Mouse (Mus musculus) stomach, embryonic 15.5 days (tissue): ENCODE data around the gene Dpf3. TPM values are rescaled to one million over a fixed set of nuclear protein-coding genes. Genes with fewer than 3 reads are reported as not detected.

Source experiments
- ATAC-seq: fragments of 200-750 bp; cut with Nextera tagmentation; 2 replicates; pipeline ENCODE4 v1.8.0; 2017; ENCODE audit warnings: low read depth, moderate number of reproducible peaks, moderate TSS enrichment; ENCODE audit not compliant: insufficient read depth, low FRiP score
- H3K27ac ChIP-seq: fragments of 300-500 bp; sonication (generic); 2 replicates; pipeline ENCODE4 v1.5.1; 2015; ENCODE audit warnings: mild to moderate bottlenecking, inconsistent platforms
- H3K27me3 ChIP-seq: fragments of 300-500 bp; sonication (generic); replicated peaks from 2 replicates; pipeline ENCODE4 v1.6.1; 2015; ENCODE audit warnings: inconsistent platforms
- H3K36me3 ChIP-seq: fragments of 300-500 bp; sonication (generic); 2 replicates; pipeline ENCODE4 v1.6.1; 2015; ENCODE audit warnings: inconsistent platforms
- H3K4me1 ChIP-seq: fragments of 300-500 bp; sonication (generic); 2 replicates; pipeline ENCODE4 v1.6.1; 2015; ENCODE audit warnings: inconsistent platforms
- H3K4me2 ChIP-seq: fragments of 300-500 bp; sonication (generic); 2 replicates; pipeline ENCODE4 v1.6.1; 2015; ENCODE audit warnings: mild to moderate bottlenecking, inconsistent platforms
- H3K4me3 ChIP-seq: fragments of 300-500 bp; sonication (generic); replicated peaks from 2 replicates; pipeline ENCODE4 v1.5.1; 2015; ENCODE audit warnings: inconsistent platforms
- H3K9ac ChIP-seq: fragments of 300-500 bp; sonication (generic); 2 replicates; pipeline ENCODE4 v1.6.1; 2015; ENCODE audit warnings: inconsistent platforms
- H3K9me3 ChIP-seq: fragments of 300-500 bp; sonication (generic); 2 replicates; pipeline ENCODE4 v1.6.1; 2016; ENCODE audit warnings: inconsistent platforms
- WGBS: fragments of 180-500 bp; shearing (Covaris S2); methylation state at CpG from one replicate; pipeline ENCODE4 v1.1.7; 2015; 5-methylcytosine and 5-hydroxymethylcytosine counted together
- polyA plus RNA-seq: library from polyadenylated mRNA; unstranded; fragments of >200 nt; fragmentation: Nextera tagmentation; extraction: Ambion mirVana; gene quantifications from 2 replicates; pipeline ENCODE4 v1.2.1, GENCODE M21; 2015

Dpf3 gene
- polyA plus RNA-seq, 1 experiment from 2014 or later: 4.6 TPM

GRCm38 (mm10) chr12:83349736-83350135, 137.8 kb downstream of the Dpf3 start:
- no peak overlapping the region for H3K4me2 ChIP-seq
- H3K4me3 ChIP-seq: no peak overlapping the region
- no peak overlapping the region for H3K27ac ChIP-seq
- no peak for ATAC-seq
- H3K9ac ChIP-seq: no peak overlapping the region
- no peaks in the 10 kb centered on the region for H3K9me3 ChIP-seq
- no peaks in the 10 kb centered on the region for H3K27me3 ChIP-seq
- WGBS: 87% methylated on average over 5 of the region's 5 CpGs
- no peaks in the 10 kb centered on the region for H3K4me1 ChIP-seq
- H3K36me3 ChIP-seq: no peaks in the 10 kb centered on the region

- ATAC-seq: no peak
- no peak overlapping the region for H3K4me3 ChIP-seq
Observed at GRCm38 (mm10) chr12:83348246-83348645, 139.3 kb downstream of the Dpf3 start.

GRCm38 (mm10) chr12:83342875-83343185, 144.7 kb downstream of the Dpf3 start:
- Histone ChIP-seq H3K36me3 (no peaks in the 10 kb centered on the region), H3K9me3 (no peaks in the 10 kb centered on the region), H3K4me2 (no peak overlapping the region), H3K4me3 (no peak overlapping the region), H3K4me1 (no peaks in the 10 kb centered on the region), H3K27ac (no peak overlapping the region), H3K27me3 (no peaks in the 10 kb centered on the region), H3K9ac (no peak overlapping the region)
- 45% methylated on average over 4 of the region's 4 CpGs for WGBS
- no peak for ATAC-seq

More at GRCm38 (mm10) chr12:83348246-83348645, 139.3 kb downstream of the Dpf3 start:
- no peak overlapping the region for H3K9ac ChIP-seq
- H3K36me3 ChIP-seq: no peaks in the 10 kb centered on the region
- H3K27me3 ChIP-seq: no peaks in the 10 kb centered on the region
- H3K9me3 ChIP-seq: no peaks in the 10 kb centered on the region
- no peaks in the 10 kb centered on the region for H3K4me1 ChIP-seq
- H3K27ac ChIP-seq: no peak overlapping the region
- H3K4me2 ChIP-seq: no peak overlapping the region
- WGBS: 62% methylated on average over 3 of the region's 3 CpGs

- whole genome bisulfite sequencing: 43% methylated on average over 15 of the region's 15 CpGs
- H3K4me2 ChIP-seq: no peak overlapping the region
- no peak overlapping the region for H3K9ac ChIP-seq
- no peaks in the 10 kb centered on the region for H3K4me1 ChIP-seq
- H3K27me3 ChIP-seq: no peaks in the 10 kb centered on the region
- no peak overlapping the region for H3K27ac ChIP-seq
- no peak for ATAC-seq
- H3K36me3 ChIP-seq: no peaks in the 10 kb centered on the region
- H3K9me3 ChIP-seq: no peaks in the 10 kb centered on the region
- H3K4me3 ChIP-seq: no peak overlapping the region
Observed at GRCm38 (mm10) chr12:83342035-83342874, 145.3 kb downstream of the Dpf3 start.

GRCm38 (mm10) chr12:83340960-83341359, 146.6 kb downstream of the Dpf3 start:
- Histone ChIP-seq H3K27ac (no peak overlapping the region), H3K27me3 (no peaks in the 10 kb centered on the region), H3K4me3 (no peak overlapping the region), H3K4me1 (no peaks in the 10 kb centered on the region), H3K9ac (no peak overlapping the region), H3K36me3 (no peaks in the 10 kb centered on the region), H3K4me2 (no peak overlapping the region), H3K9me3 (no peaks in the 10 kb centered on the region)
- WGBS: 90% methylated on average over 4 of the region's 4 CpGs
- ATAC-seq: no peak

GRCm38 (mm10) chr12:83338345-83338744, 149.2 kb downstream of the Dpf3 start:
- H3K4me3 ChIP-seq: no peak overlapping the region
- ATAC-seq: no peak
- H3K36me3 ChIP-seq: no peaks in the 10 kb centered on the region
- 68% methylated on average over 1 of the region's 1 CpGs for WGBS
- no peak overlapping the region for H3K4me2 ChIP-seq
- H3K27ac ChIP-seq: no peak overlapping the region
- H3K4me1 ChIP-seq: no peaks in the 10 kb centered on the region
- H3K27me3 ChIP-seq: no peaks in the 10 kb centered on the region
- H3K9me3 ChIP-seq: no peaks in the 10 kb centered on the region
- H3K9ac ChIP-seq: no peak overlapping the region

- Histone ChIP-seq H3K27ac (no peak overlapping the region; the same call in 1 of the 2 replicates), H3K4me1 (no peaks in the 10 kb centered on the region), H3K4me3 (no peak overlapping the region), H3K9ac (no peak overlapping the region), H3K27me3 (no peaks in the 10 kb centered on the region), H3K36me3 (no peaks in the 10 kb centered on the region), H3K9me3 (no peaks in the 10 kb centered on the region), H3K4me2 (no peak overlapping the region)
- no peak for ATAC-seq
- 38% methylated on average over 7 of the region's 7 CpGs for WGBS
Observed at GRCm38 (mm10) chr12:83337776-83338149, 149.8 kb downstream of the Dpf3 start.

GRCm38 (mm10) chr12:83337077-83337775, 150.3 kb downstream of the Dpf3 start:
- ATAC-seq: no peak
- H3K9me3 ChIP-seq: no peaks in the 10 kb centered on the region
- no peak overlapping the region for H3K4me3 ChIP-seq
- no peaks in the 10 kb centered on the region for H3K27me3 ChIP-seq
- H3K9ac ChIP-seq: no peak overlapping the region
- no peak overlapping the region for H3K4me2 ChIP-seq
- no peak overlapping the region; the same call in 1 of the 2 replicates for H3K27ac ChIP-seq
- 34% methylated on average over 13 of the region's 13 CpGs for WGBS
- no peaks in the 10 kb centered on the region for H3K36me3 ChIP-seq
- no peaks in the 10 kb centered on the region for H3K4me1 ChIP-seq

GRCm38 (mm10) chr12:83330056-83330455, 157.5 kb downstream of the Dpf3 start:
- no peak overlapping the region for H3K4me2 ChIP-seq
- H3K4me3 ChIP-seq: no peak overlapping the region
- no peaks in the 10 kb centered on the region for H3K36me3 ChIP-seq
- no peaks in the 10 kb centered on the region for H3K4me1 ChIP-seq
- H3K27me3 ChIP-seq: no peaks in the 10 kb centered on the region
- no peak; the same call in 1 of the 2 replicates for ATAC-seq
- H3K9me3 ChIP-seq: no peaks in the 10 kb centered on the region
- H3K9ac ChIP-seq: no peak overlapping the region
- 50% methylated on average over 7 of the region's 7 CpGs for WGBS
- H3K27ac ChIP-seq: no peak overlapping the region

- no peak overlapping the region for H3K27ac ChIP-seq
- no peaks in the 10 kb centered on the region for H3K9me3 ChIP-seq
- ATAC-seq: no peak
- no peak overlapping the region for H3K4me2 ChIP-seq
- no peaks in the 10 kb centered on the region for H3K4me1 ChIP-seq
- no peaks in the 10 kb centered on the region for H3K36me3 ChIP-seq
- H3K4me3 ChIP-seq: no peak overlapping the region
- no peak overlapping the region for H3K9ac ChIP-seq
- 79% methylated on average over 13 of the region's 13 CpGs for WGBS
- H3K27me3 ChIP-seq: no peaks in the 10 kb centered on the region
Observed at GRCm38 (mm10) chr12:83328899-83329298, 158.6 kb downstream of the Dpf3 start.

GRCm38 (mm10) chr12:83328491-83328890, 159.0 kb downstream of the Dpf3 start:
- Histone ChIP-seq H3K9ac (no peak overlapping the region), H3K4me3 (no peak overlapping the region), H3K9me3 (no peaks in the 10 kb centered on the region), H3K4me2 (no peak overlapping the region), H3K27ac (no peak overlapping the region), H3K36me3 (no peaks in the 10 kb centered on the region), H3K4me1 (no peaks in the 10 kb centered on the region), H3K27me3 (no peaks in the 10 kb centered on the region)
- ATAC-seq: no peak
- WGBS: 53% methylated on average over 4 of the region's 4 CpGs

GRCm38 (mm10) chr12:83327451-83327850, 160.1 kb downstream of the Dpf3 start:
- H3K27ac ChIP-seq: no peak overlapping the region
- H3K36me3 ChIP-seq: no peaks in the 10 kb centered on the region
- H3K4me2 ChIP-seq: no peak overlapping the region
- no peaks in the 10 kb centered on the region for H3K9me3 ChIP-seq
- no peaks in the 10 kb centered on the region for H3K27me3 ChIP-seq
- H3K9ac ChIP-seq: no peak overlapping the region
- WGBS: 71% methylated on average over 1 of the region's 1 CpGs
- ATAC-seq: no peak
- no peaks in the 10 kb centered on the region for H3K4me1 ChIP-seq
- no peak overlapping the region for H3K4me3 ChIP-seq
